ENCODE assay signal across 9 mouse cellular contexts in the genomic region with DNA sequence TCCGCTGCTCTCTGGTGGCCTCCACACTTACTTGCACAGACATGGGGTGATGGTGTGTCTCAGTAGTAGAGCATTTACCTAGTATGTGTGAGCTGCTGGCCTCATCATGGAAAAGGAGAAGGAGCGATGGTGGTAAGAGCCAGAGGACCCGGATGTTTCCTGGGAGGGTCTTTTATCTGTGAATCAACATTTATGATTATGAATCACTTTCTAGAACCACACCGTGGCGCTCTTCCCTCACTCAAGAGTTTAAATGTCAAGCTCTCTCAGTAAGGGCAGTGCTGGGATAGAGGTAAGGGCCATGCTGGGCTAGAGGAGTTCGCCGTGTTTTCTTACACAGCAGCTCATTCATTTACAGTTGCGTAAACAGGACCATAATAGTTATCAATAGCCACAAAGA. TPM values are rescaled to one million over a fixed set of nuclear protein-coding genes. Genes with fewer than 3 reads are reported as not detected.
DNase-seq lines count a peak whose midpoint lies in the region; ATAC-seq and TF ChIP-seq lines count a peak whose summit lies in the region.
"Had no signal": no experiment of that assay in that cellular context is flagged by ENCODE, and none has a peak within 500 bp of the region (broad histone marks: within the 10 kb centered on the region; RNA-seq: fewer than 3 reads in every experiment).

No protein-coding gene starts in this region.

- H3K9ac ChIP-seq in lung, embryonic 14.5 days, result no peak overlapping the region
- H3K9ac ChIP-seq in limb, embryonic 12.5 days (replicated peaks), result 0 out of 2 replicates have a peak overlapping the region, but pooled peaks have one; percentile 1
- H3K9ac ChIP-seq: limb, embryonic 13.5 days had no signal

- peaks cover 5% of the 10 kb centered on the region; the same call in 1 of the 2 replicates for H3K4me1 ChIP-seq in lung, embryonic 14.5 days (ENCODE audit: insufficient read depth)
- H3K4me1 ChIP-seq in limb, embryonic 12.5 days (replicated peaks), result no peaks in the 10 kb centered on the region
- H3K4me1 ChIP-seq: limb, embryonic 13.5 days had no signal

- H3K9me3 ChIP-seq in lung, embryonic 14.5 days (ENCODE audit: low read depth, low read length), result no peaks in the 10 kb centered on the region
- no peaks in the 10 kb centered on the region for H3K9me3 ChIP-seq in limb, embryonic 12.5 days
- H3K9me3 ChIP-seq: limb, embryonic 13.5 days had no signal

- H3K4me3 ChIP-seq in gastrocnemius, adult 2 months, result no peak overlapping the region
- H3K4me3 ChIP-seq in lung, embryonic 14.5 days (ENCODE audit: low read depth, low read length), result no peak overlapping the region
- no peak overlapping the region for H3K4me3 ChIP-seq in limb, embryonic 12.5 days (replicated peaks)
- H3K4me3 ChIP-seq: limb, embryonic 13.5 days had no signal

- peak; percentile 53; the same call in 1 of the 2 replicates for ATAC-seq in lung, embryonic 14.5 days (ENCODE audit: insufficient read depth)
- no peak for ATAC-seq in limb, embryonic 12.5 days (ENCODE audit: insufficient number of reproducible peaks, insufficient read depth, low FRiP score, low TSS enrichment, low read depth)

- peak overlapping the region; percentile 21 for H3K4me2 ChIP-seq in lung, embryonic 14.5 days
- H3K4me2 ChIP-seq in limb, embryonic 12.5 days, result no peak overlapping the region
- H3K4me2 ChIP-seq: limb, embryonic 13.5 days had no signal

- intact Hi-C loops in gastrocnemius, adult 2 months (cut with DNase I), result no loop called here

- TF ChIP-seq CTCF in gastrocnemius, adult 2 months (IDR thresholded peaks at IDR 0.05), result peak; percentile 41
- peak; percentile 71 for TF ChIP-seq CTCF in lung, embryonic 14.5 days (IDR thresholded peaks at IDR 0.05; ENCODE audit: low read depth)

- no peak overlapping the region for H3K27ac ChIP-seq in gastrocnemius, adult 2 months
- no peak overlapping the region for H3K27ac ChIP-seq in lung, embryonic 14.5 days (ENCODE audit: low read depth)
- no peak overlapping the region for H3K27ac ChIP-seq in limb, embryonic 12.5 days
- H3K27ac ChIP-seq: limb, embryonic 13.5 days had no signal

- WGBS in lung, embryonic 14.5 days, result 37% methylated on average over 8 of the region's 8 CpGs
- WGBS in limb, embryonic 12.5 days, result 60% methylated on average over 8 of the region's 8 CpGs

- no peaks in the 10 kb centered on the region for H3K36me3 ChIP-seq in lung, embryonic 14.5 days (ENCODE audit: insufficient read depth)
- H3K36me3 ChIP-seq in limb, embryonic 12.5 days, result no peaks in the 10 kb centered on the region
- H3K36me3 ChIP-seq: limb, embryonic 13.5 days had no signal

- DNase-seq in gastrocnemius, adult 2 months, result no peak
- no peak for DNase-seq in gastrocnemius, postnatal 25 days
- DNase-seq in lung, embryonic 14.5 days, result peak; percentile 89
- DNase-seq in lung, postnatal 25 days (ENCODE audit: low spot score), result no peak
- peak; percentile 49 for DNase-seq in adipocyte (ENCODE audit: low spot score)
- no peak for DNase-seq in urinary bladder, postnatal 4 days (ENCODE audit: low spot score in 2 of 2)
- no peak for DNase-seq in thymus, postnatal 36 days

- H3K27me3 ChIP-seq in lung, embryonic 14.5 days (ENCODE audit: insufficient read depth, low read length), result no peaks in the 10 kb centered on the region
- H3K27me3 ChIP-seq in limb, embryonic 12.5 days, result no peaks in the 10 kb centered on the region; the same call in 1 of the 2 replicates

RNA-seq across cellular contexts. Expression of a gene that starts 19.2 kb away (rescaled TPM):
- total RNA-seq in gastrocnemius, adult 2 months (2021), result 10 to 100 TPM; 12.3 to 19.9 TPM
- 10 to 100 TPM; 22.8 to 23.6 TPM for total RNA-seq in gastrocnemius, postnatal 25 days (2021)
- polyA plus RNA-seq in lung, embryonic 14.5 days (2014; fragmentation: Nextera tagmentation; extraction: Ambion mirVana), result 38.7 and 45.9 TPM in 2 replicates
- 44.5 and 46.5 TPM in 2 replicates for polyA plus RNA-seq in limb, embryonic 12.5 days (2016; fragmentation: Nextera tagmentation; extraction: Ambion mirVana)

Comparison
In these comparisons a context has a peak if more than half of its experiments do, and no peak if none do; other contexts are left out.
1. DNase-seq: peak in lung, embryonic 14.5 days (single experiment) and adipocyte (single experiment); none in gastrocnemius, adult 2 months (single experiment), gastrocnemius, postnatal 25 days (single experiment), lung, postnatal 25 days (single experiment), urinary bladder, postnatal 4 days (0 of 2) and thymus, postnatal 36 days (0 of 2).